Mouse (Mus musculus) macrophage (primary cell): ENCODE data around the gene Olfr1303. TPM values are rescaled to one million over a fixed set of nuclear protein-coding genes. Genes with fewer than 3 reads are reported as not detected.

ENCODE experiments used
- H3K27ac ChIP-seq: fragments of 350-480 bp; formaldehyde crosslinking; 2 replicates; pipeline ENCODE4 v1.9.0; 2021
- H3K36me3 ChIP-seq: fragments of 350-480 bp; formaldehyde crosslinking; 2 replicates; pipeline ENCODE4 v1.9.0; 2021; ENCODE audit errors: inconsistent target
- H3K4me3 ChIP-seq: fragments of 350-480 bp; formaldehyde crosslinking; 2 replicates; pipeline ENCODE4 v1.9.0; 2021; ENCODE audit errors: inconsistent target
- H3K79me2 ChIP-seq: fragments of 350-480 bp; formaldehyde crosslinking; 2 replicates; pipeline ENCODE4 v1.9.0; 2021; ENCODE audit errors: inconsistent target
- WGBS: methylation state at CpG from one replicate; pipeline ENCODE4 v1.1.7; 2026; ENCODE audit warnings: inconsistent platforms; ENCODE audit not compliant: missing documents; 5-methylcytosine and 5-hydroxymethylcytosine counted together
- polyA plus RNA-seq: library from polyadenylated mRNA; stranded (reverse); fragments of 250-400 nt; gene quantifications from 3 replicates; pipeline ENCODE4 v1.2.4, GENCODE M21; 2018; ENCODE audit warnings: inconsistent platforms
- total RNA-seq, 78 experiments: library from RNA; depleted of rRNA; stranded (reverse); fragments of 250-400 nt; gene quantifications; 1 replicate in 9 of 78; 2 replicates in 24 of 78; 3 replicates in 43 of 78; 4 replicates in 2 of 78; pipeline ENCODE4 v1.2.4; 2018; ENCODE audit warnings: inconsistent platforms in 56 of 78

Olfr1303 gene
- not detected for total RNA-seq (2018; cell fraction: chromatin; rRNA removed)
- not detected for total RNA-seq (2018; cell fraction: cytosol; rRNA removed)
- not detected for total RNA-seq (2018; cell fraction: nucleus; rRNA removed)
- polyA plus RNA-seq, result not detected in 3 replicates

GRCm38 (mm10) chr2:111820240-111820639 lies at the start of gene Olfr1303:
Gene Olfr1303 (minus strand): TSS chr2:111820340.
- WGBS, result 96% methylated on average over 2 of the region's 2 CpGs
- Histone ChIP-seq H3K27ac (no peak within 1 kb of the TSS), H3K36me3 (no peaks in the 10 kb centered on the region), H3K4me3 (no peak within 1 kb of the TSS), H3K79me2 (no peaks in the 10 kb centered on the region)

DNA sequence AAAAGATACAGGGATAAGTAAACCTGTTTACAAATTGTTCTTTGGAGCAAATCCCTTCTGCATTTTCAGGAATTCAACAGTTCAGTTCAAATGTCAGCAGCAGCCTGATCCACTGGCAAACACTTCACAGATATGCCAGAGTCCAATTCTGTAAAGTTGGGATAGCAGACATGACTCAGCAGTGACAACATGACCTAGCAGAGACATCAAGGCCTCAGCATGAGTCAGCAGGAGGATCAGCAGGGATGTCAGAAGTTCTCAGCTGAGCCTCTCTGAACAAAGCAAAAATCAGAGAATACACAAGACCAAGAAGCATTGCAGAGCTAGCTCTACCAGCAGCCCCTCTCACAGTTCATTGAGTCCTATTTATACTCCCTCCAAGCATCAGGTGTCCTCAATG lies 7.2 kb downstream of the Olfr1303 start:
- Histone ChIP-seq H3K79me2 (no peaks in the 10 kb centered on the region), H3K4me3 (no peak overlapping the region), H3K27ac (no peak overlapping the region), H3K36me3 (no peaks in the 10 kb centered on the region)

GRCm38 (mm10) chr2:111777129-111777528 lies 43.0 kb downstream of the Olfr1303 start, which contains the start of gene Olfr1302:
Gene Olfr1302 (plus strand): TSS chr2:111777429.
- Histone ChIP-seq H3K27ac (no peak within 1 kb of the TSS), H3K79me2 (no peaks in the 10 kb centered on the region), H3K36me3 (no peaks in the 10 kb centered on the region), H3K4me3 (no peak within 1 kb of the TSS)
- WGBS, result 78% methylated on average over 2 of the region's 2 CpGs

Other genes starting within 250 kb of the Olfr1303 start
- not detected in 3 replicates for gene Olfr1297, start 193.8 kb downstream of the Olfr1303 start, polyA plus RNA-seq
- not detected in 3 replicates for gene Olfr1298, start 171.1 kb downstream of the Olfr1303 start, polyA plus RNA-seq
- not detected in 3 replicates for gene Olfr1299, start 158.9 kb downstream of the Olfr1303 start, polyA plus RNA-seq
- gene Olfr1301, start 69.3 kb downstream of the Olfr1303 start, polyA plus RNA-seq, result not detected in 3 replicates
- not detected in 3 replicates for gene Olfr1302, start 42.9 kb downstream of the Olfr1303 start, polyA plus RNA-seq
- gene Olfr1305, start 56.8 kb upstream of the Olfr1303 start, polyA plus RNA-seq, result not detected in 3 replicates
- not detected in 3 replicates for gene Olfr1306, start 95.9 kb upstream of the Olfr1303 start, polyA plus RNA-seq
- not detected in 3 replicates for gene Olfr1307, start 129.1 kb upstream of the Olfr1303 start, polyA plus RNA-seq
- gene Olfr1308, start 144.6 kb upstream of the Olfr1303 start, polyA plus RNA-seq, result not detected in 3 replicates
- not detected in 3 replicates for gene Olfr1309, start 169.9 kb upstream of the Olfr1303 start, polyA plus RNA-seq
- gene Olfr1310, start 192.4 kb upstream of the Olfr1303 start, polyA plus RNA-seq, result not detected in 3 replicates
- not detected in 3 replicates for gene Olfr1311, start 204.1 kb upstream of the Olfr1303 start, polyA plus RNA-seq
- gene Olfr1312, start 229.9 kb upstream of the Olfr1303 start, polyA plus RNA-seq, result not detected in 3 replicates